Mouse (Mus musculus): ENCODE data around the gene Ndufb11. TPM values are rescaled to one million over a fixed set of nuclear protein-coding genes. Genes with fewer than 3 reads are reported as not detected.

Ndufb11 gene
- total RNA-seq, 1 experiment: 161 TPM

- Histone ChIP-seq H3K27ac (ENCODE audit: insufficient read depth, low read depth, low read length, poor library complexity, severe bottlenecking) (no peak overlapping the region), H3K9ac (ENCODE audit: insufficient read depth, low read depth, low read length, poor library complexity, severe bottlenecking) (peak overlapping the region; percentile 84), H3K4me1 (ENCODE audit: control insufficient read depth in 2 of 2, insufficient read depth in 2 of 2, low read length in 2 of 2, poor library complexity in 1 of 2) (no peaks in the 10 kb centered on the region), H3K9me3 (ENCODE audit: control insufficient read depth, insufficient read depth, low read depth, low read length) (no peaks in the 10 kb centered on the region), H3K36me3 (ENCODE audit: control insufficient read depth, insufficient read depth, low read length, poor library complexity, severe bottlenecking) (no peaks in the 10 kb centered on the region; the same call in 1 of the 2 replicates), H3K4me3 (ENCODE audit: insufficient read depth in 1 of 2, low read depth in 1 of 2, low read length in 2 of 2, poor library complexity in 1 of 2, severe bottlenecking in 1 of 2) (peak overlapping the region; percentile 78 to 80)
- DNase-seq (ENCODE audit: low read depth, low spot score): no peak
- TF ChIP-seq HCFC1 (IDR thresholded peaks at IDR 0.05; ENCODE audit: borderline replicate concordance, insufficient read depth, low read length): no peak
- TF ChIP-seq CHD2 (IDR thresholded peaks at IDR 0.05; ENCODE audit: low read depth, low read length): no peak
- TF ChIP-seq MAFK (IDR thresholded peaks at IDR 0.05; ENCODE audit: insufficient read depth, low read depth, low read length): no peak
- TF ChIP-seq ZC3H11A (IDR thresholded peaks at IDR 0.05; ENCODE audit: borderline replicate concordance, low read depth, low read length): no peak
- TF ChIP-seq ZNF384 (IDR thresholded peaks at IDR 0.05; ENCODE audit: low read depth, low read length): peak; percentile 69; the same call in 1 of the 2 replicates
- in situ Hi-C loops (cut with MboI; ENCODE audit: low sequenced_read_pairs in 2 of 2, unreplicated experiment in 2 of 2): no loop called here
These were observed 41.5 kb upstream of the Ndufb11 start for GRCm38 (mm10) chrX:20658891-20659406.

DNA sequence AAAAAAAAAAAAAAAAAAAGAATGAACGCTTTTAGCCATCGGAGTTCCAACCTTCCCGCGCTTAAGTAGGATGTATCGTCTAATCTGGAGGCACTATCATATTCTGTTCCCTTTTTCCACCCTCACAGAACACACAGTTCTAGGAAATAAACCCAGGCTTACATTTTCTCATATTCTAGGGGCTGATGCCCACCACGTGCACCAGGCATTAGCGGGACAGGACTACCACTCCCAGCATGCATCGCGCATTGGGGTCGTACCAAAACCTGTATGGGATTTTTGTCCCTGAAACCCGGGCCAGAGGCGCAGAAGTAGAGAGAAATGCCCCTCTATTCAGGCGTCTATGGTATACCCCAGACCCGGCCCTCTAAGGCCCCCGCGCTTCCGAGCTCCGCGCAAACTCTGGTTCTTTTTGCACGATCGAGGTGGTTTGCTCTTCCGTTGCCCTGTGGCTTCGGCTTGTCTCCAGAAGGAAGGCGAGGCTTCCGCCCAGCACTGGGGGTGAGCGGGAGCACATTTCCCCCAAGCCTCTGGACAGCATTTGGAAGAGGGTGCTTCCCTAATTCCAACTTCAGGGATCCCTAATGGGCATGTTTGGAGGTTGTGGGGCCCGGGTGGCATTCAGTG lies 40.7 kb upstream of the Ndufb11 start, which contains the start of gene Uba1:
Gene Uba1 (plus strand): TSS at position 301 of the 627 bp plus-strand sequence.
- peak within 1 kb of the TSS; percentile 78 to 80 for H3K4me3 ChIP-seq (ENCODE audit: insufficient read depth in 1 of 2, low read depth in 1 of 2, low read length in 2 of 2, poor library complexity in 1 of 2, severe bottlenecking in 1 of 2)
- no peaks in the 10 kb centered on the region for H3K9me3 ChIP-seq (ENCODE audit: control insufficient read depth, insufficient read depth, low read depth, low read length)
- H3K27ac ChIP-seq (ENCODE audit: insufficient read depth, low read depth, low read length, poor library complexity, severe bottlenecking): peak within 1 kb of the TSS; percentile 28; the same call in 1 of the 2 replicates
- no peaks in the 10 kb centered on the region for H3K4me1 ChIP-seq (ENCODE audit: control insufficient read depth in 2 of 2, insufficient read depth in 2 of 2, low read length in 2 of 2, poor library complexity in 1 of 2)
- peak within 1 kb of the TSS; percentile 84 for H3K9ac ChIP-seq (ENCODE audit: insufficient read depth, low read depth, low read length, poor library complexity, severe bottlenecking)
- no peaks in the 10 kb centered on the region; the same call in 1 of the 2 replicates for H3K36me3 ChIP-seq (ENCODE audit: control insufficient read depth, insufficient read depth, low read length, poor library complexity, severe bottlenecking)
- peak; percentile 69 for DNase-seq (ENCODE audit: low read depth, low spot score)
- TF ChIP-seq HCFC1 (IDR thresholded peaks at IDR 0.05; ENCODE audit: borderline replicate concordance, insufficient read depth, low read length): peak; percentile 91
- no peak for TF ChIP-seq CHD2 (IDR thresholded peaks at IDR 0.05; ENCODE audit: low read depth, low read length)
- no peak for TF ChIP-seq MAFK (IDR thresholded peaks at IDR 0.05; ENCODE audit: insufficient read depth, low read depth, low read length)
- peak; percentile 74 for TF ChIP-seq ZNF384 (IDR thresholded peaks at IDR 0.05; ENCODE audit: low read depth, low read length)
- no peak for TF ChIP-seq ZC3H11A (IDR thresholded peaks at IDR 0.05; ENCODE audit: borderline replicate concordance, low read depth, low read length)
- in situ Hi-C loops (cut with MboI; ENCODE audit: low sequenced_read_pairs in 2 of 2, unreplicated experiment in 2 of 2): no loop called here

GRCm38 (mm10) chrX:20657593-20657992 lies 40.2 kb upstream of the Ndufb11 start:
- no peak overlapping the region for H3K27ac ChIP-seq (ENCODE audit: insufficient read depth, low read depth, low read length, poor library complexity, severe bottlenecking)
- no peak for TF ChIP-seq MAFK (IDR thresholded peaks at IDR 0.05; ENCODE audit: insufficient read depth, low read depth, low read length)
- TF ChIP-seq HCFC1 (IDR thresholded peaks at IDR 0.05; ENCODE audit: borderline replicate concordance, insufficient read depth, low read length): no peak
- no peak for TF ChIP-seq ZC3H11A (IDR thresholded peaks at IDR 0.05; ENCODE audit: borderline replicate concordance, low read depth, low read length)
- no peak for TF ChIP-seq ZNF384 (IDR thresholded peaks at IDR 0.05; ENCODE audit: low read depth, low read length)
- no peak for TF ChIP-seq CHD2 (IDR thresholded peaks at IDR 0.05; ENCODE audit: low read depth, low read length)
- in situ Hi-C loops (cut with MboI; ENCODE audit: low sequenced_read_pairs in 2 of 2, unreplicated experiment in 2 of 2): no loop called here
- DNase-seq (ENCODE audit: low read depth, low spot score): no peak
- H3K9me3 ChIP-seq (ENCODE audit: control insufficient read depth, insufficient read depth, low read depth, low read length): no peaks in the 10 kb centered on the region
- H3K4me3 ChIP-seq (ENCODE audit: insufficient read depth in 1 of 2, low read depth in 1 of 2, low read length in 2 of 2, poor library complexity in 1 of 2, severe bottlenecking in 1 of 2): peak overlapping the region; percentile 60 to 80; a peak in 3 of 4 replicates
- H3K4me1 ChIP-seq (ENCODE audit: control insufficient read depth in 2 of 2, insufficient read depth in 2 of 2, low read length in 2 of 2, poor library complexity in 1 of 2): no peaks in the 10 kb centered on the region
- no peaks in the 10 kb centered on the region; the same call in 1 of the 2 replicates for H3K36me3 ChIP-seq (ENCODE audit: control insufficient read depth, insufficient read depth, low read length, poor library complexity, severe bottlenecking)
- no peak overlapping the region for H3K9ac ChIP-seq (ENCODE audit: insufficient read depth, low read depth, low read length, poor library complexity, severe bottlenecking)

DNA sequence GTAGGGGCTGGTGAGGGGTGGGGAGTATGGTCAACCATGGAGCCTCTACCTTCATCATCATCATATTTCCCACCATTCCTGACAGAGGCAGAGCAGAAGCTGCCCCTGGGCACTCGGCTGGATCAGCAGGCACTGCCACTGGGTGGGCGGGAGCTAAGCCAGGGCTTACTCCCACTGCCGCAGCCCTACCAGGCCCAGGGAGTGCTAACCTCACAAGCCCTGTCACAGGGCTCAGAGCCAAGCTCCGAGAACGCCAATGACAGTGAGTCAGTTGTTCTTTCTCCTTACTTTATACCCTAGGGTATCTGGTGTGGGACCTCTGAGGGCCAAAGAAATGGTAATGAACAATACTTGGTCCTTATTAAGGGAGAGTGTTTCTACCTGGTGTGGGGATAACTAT lies 27.4 kb upstream of the Ndufb11 start:
- Histone ChIP-seq H3K4me1 (ENCODE audit: control insufficient read depth in 2 of 2, insufficient read depth in 2 of 2, low read length in 2 of 2, poor library complexity in 1 of 2) (no peaks in the 10 kb centered on the region), H3K4me3 (ENCODE audit: insufficient read depth in 1 of 2, low read depth in 1 of 2, low read length in 2 of 2, poor library complexity in 1 of 2, severe bottlenecking in 1 of 2) (no peak overlapping the region), H3K9ac (ENCODE audit: insufficient read depth, low read depth, low read length, poor library complexity, severe bottlenecking) (no peak overlapping the region), H3K27ac (ENCODE audit: insufficient read depth, low read depth, low read length, poor library complexity, severe bottlenecking) (no peak overlapping the region), H3K36me3 (ENCODE audit: control insufficient read depth, insufficient read depth, low read length, poor library complexity, severe bottlenecking) (peaks cover 56% of the 10 kb centered on the region), H3K9me3 (ENCODE audit: control insufficient read depth, insufficient read depth, low read depth, low read length) (no peaks in the 10 kb centered on the region)
- in situ Hi-C loops (cut with MboI; ENCODE audit: low sequenced_read_pairs in 2 of 2, unreplicated experiment in 2 of 2): no loop called here
- no peak for TF ChIP-seq ZNF384 (IDR thresholded peaks at IDR 0.05; ENCODE audit: low read depth, low read length)
- TF ChIP-seq HCFC1 (IDR thresholded peaks at IDR 0.05; ENCODE audit: borderline replicate concordance, insufficient read depth, low read length): no peak
- TF ChIP-seq CHD2 (IDR thresholded peaks at IDR 0.05; ENCODE audit: low read depth, low read length): no peak
- TF ChIP-seq MAFK (IDR thresholded peaks at IDR 0.05; ENCODE audit: insufficient read depth, low read depth, low read length): no peak
- no peak for DNase-seq (ENCODE audit: low read depth, low spot score)
